Mouse (Mus musculus) liver, embryonic 12.5 days (tissue): ENCODE measurements around the gene Olfr1387. TPM values are rescaled to one million over a fixed set of nuclear protein-coding genes. Genes with fewer than 3 reads are reported as not detected.
"Not testable (repeated sequence)": the region's sequence is repeated elsewhere in the genome, so short reads cannot be mapped to it uniquely, and the experiment has no call there.

ENCODE experiments used
- ATAC-seq: fragments of 200-750 bp; cut with Nextera tagmentation; 2 replicates; pipeline ENCODE4 v1.8.0; 2017; ENCODE audit warnings: moderate number of reproducible peaks, mild to moderate bottlenecking, moderate library complexity
- H3K27ac ChIP-seq: fragments of 300-500 bp; sonication (generic); 2 replicates; pipeline ENCODE4 v1.5.1; 2016; ENCODE audit warnings: mild to moderate bottlenecking
- H3K27me3 ChIP-seq: fragments of 300-500 bp; sonication (generic); replicated peaks from 2 replicates; pipeline ENCODE4 v1.6.1; 2016; ENCODE audit warnings: mild to moderate bottlenecking, moderate library complexity
- H3K36me3 ChIP-seq: fragments of 300-500 bp; sonication (generic); 2 replicates; pipeline ENCODE4 v1.6.1; 2016; ENCODE audit warnings: mild to moderate bottlenecking, moderate library complexity
- H3K4me1 ChIP-seq: fragments of 300-500 bp; sonication (generic); 2 replicates; pipeline ENCODE4 v1.6.1; 2016
- H3K4me2 ChIP-seq: fragments of 300-500 bp; sonication (generic); 2 replicates; pipeline ENCODE4 v1.6.1; 2016; ENCODE audit warnings: mild to moderate bottlenecking, moderate library complexity
- H3K4me3 ChIP-seq: fragments of 300-500 bp; sonication (generic); 2 replicates; pipeline ENCODE4 v1.5.1; 2016; ENCODE audit warnings: mild to moderate bottlenecking, moderate library complexity
- H3K9ac ChIP-seq: fragments of 300-500 bp; sonication (generic); 2 replicates; pipeline ENCODE4 v1.6.1; 2016; ENCODE audit warnings: mild to moderate bottlenecking, moderate library complexity
- H3K9me3 ChIP-seq: fragments of 300-500 bp; sonication (generic); replicated peaks from 2 replicates; pipeline ENCODE4 v1.6.1; 2016; ENCODE audit warnings: mild to moderate bottlenecking, moderate library complexity
- WGBS: fragments of 180-500 bp; shearing (Covaris S2); methylation state at CpG from one replicate; pipeline ENCODE4 v1.1.7; 2016; ENCODE audit not compliant: insufficient replicate concordance; 5-methylcytosine and 5-hydroxymethylcytosine counted together
- polyA plus RNA-seq: library from polyadenylated mRNA; unstranded; fragments of >200 nt; fragmentation: Nextera tagmentation; extraction: Ambion mirVana; gene quantifications from 2 replicates; pipeline ENCODE4 v1.2.1, GENCODE M21; 2016

Olfr1387 gene
- polyA plus RNA-seq: not detected in 2 replicates

DNA sequence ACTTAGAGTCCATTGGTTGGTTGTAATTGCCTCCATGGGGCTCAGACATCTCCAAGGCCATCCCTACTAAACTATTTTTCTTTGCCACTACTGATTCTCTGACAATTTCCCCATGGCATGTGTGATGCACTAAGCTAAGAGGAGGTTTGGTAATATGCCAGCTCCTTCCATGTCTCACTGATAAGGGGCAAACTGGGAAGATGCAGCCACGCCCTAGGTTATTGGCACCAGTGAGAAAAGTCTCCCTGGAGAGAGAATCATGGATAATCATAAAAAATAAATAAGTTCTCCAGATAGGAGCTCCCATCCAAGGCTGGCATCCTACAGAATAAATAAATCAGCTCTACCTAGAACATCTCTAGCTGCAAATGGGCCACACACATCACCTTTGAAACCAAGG lies at the start of gene Olfr1387:
TSS of gene Olfr1387 (plus strand) at position 301 of the 400 bp plus-strand sequence.
- no peak for ATAC-seq
- Histone ChIP-seq H3K4me1 (no peaks in the 10 kb centered on the region), H3K9me3 (no peaks in the 10 kb centered on the region), H3K27me3 (no peaks in the 10 kb centered on the region), H3K4me3 (no peak within 1 kb of the TSS), H3K27ac (no peak within 1 kb of the TSS), H3K36me3 (no peaks in the 10 kb centered on the region), H3K4me2 (no peak within 1 kb of the TSS), H3K9ac (no peak within 1 kb of the TSS)
- 53% methylated on average over 1 of the region's 1 CpGs for WGBS

DNA sequence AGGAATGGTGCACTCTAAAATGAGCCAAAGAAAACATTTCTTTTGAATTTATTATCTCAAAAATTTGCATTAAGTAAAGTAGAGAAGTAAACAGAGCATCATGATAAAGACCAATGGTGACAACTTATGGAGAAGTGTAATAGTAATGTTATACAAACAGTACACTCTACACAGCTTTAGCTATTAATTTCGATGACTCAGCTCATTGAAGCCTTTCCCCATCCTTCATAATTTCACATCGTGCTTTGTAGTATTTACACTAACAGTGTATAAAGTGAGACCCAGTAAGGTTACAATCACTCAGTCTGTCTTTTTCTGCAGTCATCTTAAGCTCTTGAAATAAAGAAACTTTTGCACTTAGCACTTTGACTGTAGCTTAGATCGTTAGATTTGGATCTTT lies 48.4 kb upstream of the Olfr1387 start:
- Histone ChIP-seq H3K9ac (no peak overlapping the region), H3K4me2 (no peak overlapping the region), H3K4me3 (no peak overlapping the region), H3K27ac (no peak overlapping the region), H3K27me3 (no peaks in the 10 kb centered on the region), H3K9me3 (no peaks in the 10 kb centered on the region), H3K36me3 (no peaks in the 10 kb centered on the region), H3K4me1 (no peaks in the 10 kb centered on the region)
- 60% methylated on average over 3 of the region's 3 CpGs for WGBS
- no peak for ATAC-seq

DNA sequence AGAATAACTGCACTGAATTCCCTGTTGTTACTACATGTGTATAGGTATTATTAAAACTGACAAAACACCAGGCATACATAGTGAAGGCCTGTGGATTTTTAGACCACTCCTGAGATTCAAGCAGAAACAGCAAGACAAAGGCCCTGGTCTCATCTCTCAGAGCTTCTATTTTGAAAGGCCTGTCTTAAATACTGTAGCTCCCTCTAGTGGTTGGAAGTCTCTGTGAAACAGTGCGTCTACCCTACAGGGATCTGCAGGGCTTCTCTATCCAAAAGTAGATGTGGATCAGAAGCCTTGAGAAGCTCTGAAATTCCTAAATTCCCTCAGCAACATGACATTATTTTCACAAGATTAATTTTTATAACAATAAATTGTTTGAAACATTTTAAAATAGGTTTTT lies 44.6 kb upstream of the Olfr1387 start:
- no peak overlapping the region for H3K4me2 ChIP-seq
- no peak for ATAC-seq
- no peaks in the 10 kb centered on the region for H3K9me3 ChIP-seq
- H3K27ac ChIP-seq: no peak overlapping the region
- no peak overlapping the region for H3K4me3 ChIP-seq
- no peak overlapping the region for H3K9ac ChIP-seq
- WGBS: 14% methylated on average over 1 of the region's 1 CpGs
- H3K4me1 ChIP-seq: no peaks in the 10 kb centered on the region
- no peaks in the 10 kb centered on the region for H3K36me3 ChIP-seq
- H3K27me3 ChIP-seq: no peaks in the 10 kb centered on the region

DNA sequence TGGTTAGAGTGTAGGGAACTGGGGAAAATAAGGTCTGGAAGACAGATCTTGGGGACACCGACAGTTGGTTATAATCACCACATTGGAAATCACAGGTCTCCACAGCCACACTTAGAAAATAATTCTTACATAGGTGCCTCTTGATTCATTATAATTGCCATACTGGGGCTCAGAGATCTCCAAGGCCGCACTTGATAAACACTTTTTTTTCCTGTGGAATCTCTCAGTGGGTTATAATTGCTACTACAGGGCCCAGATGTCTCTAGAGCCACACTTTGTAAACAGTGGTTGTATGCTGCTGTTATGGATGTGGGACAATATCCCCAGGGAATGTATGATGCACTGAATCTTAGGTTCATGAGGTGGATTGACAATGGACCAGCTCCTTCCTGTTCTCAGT lies 32.4 kb upstream of the Olfr1387 start, which contains the start of gene Olfr1389:
TSS of gene Olfr1389 (plus strand) at position 301 of the 400 bp plus-strand sequence.
- H3K36me3 ChIP-seq: no peaks in the 10 kb centered on the region
- no peak for ATAC-seq
- H3K27me3 ChIP-seq: no peaks in the 10 kb centered on the region
- no peaks in the 10 kb centered on the region for H3K4me1 ChIP-seq
- H3K27ac ChIP-seq: no peak within 1 kb of the TSS
- no peak within 1 kb of the TSS for H3K4me3 ChIP-seq
- no peak within 1 kb of the TSS for H3K9ac ChIP-seq
- no peak within 1 kb of the TSS for H3K4me2 ChIP-seq
- H3K9me3 ChIP-seq: no peaks in the 10 kb centered on the region
- WGBS: 56% methylated on average over 2 of the region's 2 CpGs

DNA sequence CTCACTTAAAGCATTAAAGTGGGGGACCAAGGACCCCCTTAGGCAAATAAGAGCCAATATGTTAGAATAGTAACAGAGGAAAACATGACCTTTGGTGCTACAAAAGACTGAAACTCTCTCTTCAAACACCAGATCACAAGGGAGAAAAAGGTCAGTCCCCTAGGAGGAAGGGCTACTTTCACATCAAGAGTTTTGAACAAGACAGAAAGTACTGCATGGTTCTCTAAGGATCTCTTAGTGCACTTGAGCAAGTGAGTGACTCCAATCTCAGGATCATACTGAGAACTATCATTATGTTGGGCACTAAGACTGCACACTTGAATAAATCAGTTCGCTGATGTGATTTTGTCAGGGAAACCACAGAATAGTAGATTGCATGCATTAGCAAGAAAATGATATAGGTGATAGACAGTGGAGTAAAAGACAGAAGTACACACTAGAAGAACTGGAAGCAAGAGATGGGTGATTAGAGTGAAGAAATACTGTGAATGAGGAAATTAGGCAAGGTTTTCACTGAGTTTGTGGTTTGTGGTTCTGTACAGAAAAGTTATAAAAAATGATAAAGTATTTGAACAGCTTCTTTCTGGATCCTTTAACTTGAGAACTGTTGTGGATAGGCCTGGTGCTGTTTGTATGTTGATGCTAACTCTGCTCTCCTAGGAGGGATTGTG lies 29.8 kb upstream of the Olfr1387 start:
- Histone ChIP-seq H3K4me2 (no peak overlapping the region), H3K27me3 (no peaks in the 10 kb centered on the region), H3K36me3 (no peaks in the 10 kb centered on the region), H3K9ac (no peak overlapping the region), H3K4me1 (no peaks in the 10 kb centered on the region), H3K27ac (no peak overlapping the region), H3K4me3 (no peak overlapping the region), H3K9me3 (no peaks in the 10 kb centered on the region)
- no peak for ATAC-seq
- 63% methylated on average over 1 of the region's 1 CpGs for WGBS

DNA sequence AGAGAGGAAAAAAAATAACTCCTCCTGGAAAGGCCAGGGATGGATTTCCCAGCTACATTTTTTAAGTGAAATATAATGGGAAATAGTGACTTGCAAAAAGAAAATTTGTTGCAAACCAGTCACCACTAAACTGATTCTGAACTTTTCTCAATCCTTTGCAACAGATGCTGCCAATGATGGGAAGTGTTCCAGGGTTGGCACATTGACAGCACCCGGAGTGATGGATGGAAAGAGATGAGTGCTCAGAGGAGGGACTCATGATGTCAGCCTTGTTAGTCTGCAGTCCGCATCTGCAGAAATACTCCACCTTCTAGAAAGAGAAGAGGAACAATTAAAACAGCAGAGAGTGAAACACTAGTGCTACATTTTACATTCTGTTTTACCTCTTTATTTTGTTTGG lies 25.5 kb upstream of the Olfr1387 start:
- Histone ChIP-seq H3K4me2 (no peak overlapping the region), H3K9ac (no peak overlapping the region), H3K27ac (no peak overlapping the region), H3K9me3 (no peaks in the 10 kb centered on the region), H3K36me3 (no peaks in the 10 kb centered on the region), H3K4me1 (no peaks in the 10 kb centered on the region), H3K4me3 (no peak overlapping the region), H3K27me3 (no peaks in the 10 kb centered on the region)
- 49% methylated on average over 2 of the region's 2 CpGs for WGBS
- no peak for ATAC-seq

DNA sequence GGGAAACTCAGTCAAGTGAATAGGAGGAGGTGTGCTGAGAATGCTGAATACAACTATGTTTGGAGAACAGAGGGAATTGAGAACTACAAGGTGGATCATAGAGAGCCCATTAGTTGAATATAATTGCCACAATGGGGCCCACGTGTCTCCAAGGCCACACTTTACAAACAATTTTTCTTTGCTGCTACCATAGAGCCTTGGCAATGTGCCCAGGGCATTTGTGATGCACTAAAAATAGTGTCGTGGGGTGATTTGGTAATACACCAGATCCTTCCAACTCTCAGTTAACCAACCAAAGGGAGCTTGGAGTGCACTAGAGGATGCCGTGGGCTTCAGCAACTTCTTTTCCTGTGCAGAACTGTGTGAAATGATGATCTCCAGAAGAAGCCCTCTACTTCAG lies 18.7 kb upstream of the Olfr1387 start, which contains the start of gene Olfr1388:
TSS of gene Olfr1388 (plus strand) at position 214 of the 400 bp plus-strand sequence.
- H3K9ac ChIP-seq: no peak within 1 kb of the TSS
- WGBS: 58% methylated on average over 3 of the region's 3 CpGs
- H3K4me3 ChIP-seq: no peak within 1 kb of the TSS
- no peak for ATAC-seq
- H3K9me3 ChIP-seq: no peaks in the 10 kb centered on the region
- no peaks in the 10 kb centered on the region for H3K36me3 ChIP-seq
- H3K27me3 ChIP-seq: no peaks in the 10 kb centered on the region
- no peaks in the 10 kb centered on the region for H3K4me1 ChIP-seq
- H3K27ac ChIP-seq: no peak within 1 kb of the TSS
- no peak within 1 kb of the TSS for H3K4me2 ChIP-seq

DNA sequence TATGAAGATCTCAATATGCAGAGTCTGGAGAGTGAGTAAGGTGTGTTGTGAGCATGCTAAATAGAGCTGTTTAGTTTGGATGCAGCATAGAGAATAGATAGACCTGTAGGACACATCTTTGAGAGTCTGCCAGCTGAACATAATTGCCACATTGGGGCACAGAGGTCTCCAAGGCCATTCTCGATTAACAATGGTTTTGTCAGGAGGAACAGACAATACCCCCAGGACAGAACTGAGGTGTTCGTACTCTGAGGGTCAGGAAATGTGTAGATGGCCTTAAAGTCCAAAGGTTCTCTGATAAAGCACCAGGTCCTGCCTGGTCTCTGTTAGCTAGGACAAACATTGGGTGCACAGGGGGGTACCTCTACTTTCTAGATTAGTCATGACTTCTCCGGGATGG lies 9.6 kb downstream of the Olfr1387 start, which contains the start of gene Olfr1386:
TSS of gene Olfr1386 (plus strand) at position 301 of the 400 bp plus-strand sequence.
- not testable (repeated sequence) for ATAC-seq
- WGBS: 46% methylated on average over 3 of the region's 3 CpGs

DNA sequence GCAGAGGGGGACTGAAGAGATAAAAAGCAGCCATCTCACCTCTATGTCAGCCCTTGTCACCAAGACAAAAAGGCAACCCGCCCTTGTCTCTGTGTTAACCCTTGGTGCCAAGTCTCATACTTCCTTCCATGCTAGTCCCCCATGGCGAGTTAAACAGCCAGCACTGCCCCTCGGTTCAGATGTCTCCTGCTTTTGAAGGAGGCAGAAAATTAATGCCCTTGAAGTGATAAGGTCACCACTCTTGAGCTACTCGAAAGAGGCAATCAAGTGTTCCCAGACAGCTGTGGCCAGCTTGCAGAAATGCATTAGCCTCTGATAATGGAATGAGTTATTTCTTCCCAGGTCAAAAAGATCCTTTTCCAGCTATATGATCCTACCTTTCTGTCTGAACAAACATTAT lies 30.8 kb downstream of the Olfr1387 start:
- H3K27ac ChIP-seq: no peak overlapping the region
- ATAC-seq: no peak
- no peaks in the 10 kb centered on the region for H3K36me3 ChIP-seq
- no peak overlapping the region for H3K4me2 ChIP-seq
- no peaks in the 10 kb centered on the region for H3K9me3 ChIP-seq
- 28% methylated on average over 4 of the region's 4 CpGs for WGBS
- H3K4me3 ChIP-seq: no peak overlapping the region
- H3K4me1 ChIP-seq: no peaks in the 10 kb centered on the region
- H3K27me3 ChIP-seq: no peaks in the 10 kb centered on the region
- no peak overlapping the region for H3K9ac ChIP-seq

More for the DNA sequence above, 9.6 kb downstream of the Olfr1387 start, which contains the start of gene Olfr1386:
- H3K27me3 ChIP-seq, H3K9me3 ChIP-seq, H3K4me2 ChIP-seq, H3K4me1 ChIP-seq, H3K4me3 ChIP-seq, H3K27ac ChIP-seq, H3K36me3 ChIP-seq, H3K9ac ChIP-seq: not testable (repeated sequence)

DNA sequence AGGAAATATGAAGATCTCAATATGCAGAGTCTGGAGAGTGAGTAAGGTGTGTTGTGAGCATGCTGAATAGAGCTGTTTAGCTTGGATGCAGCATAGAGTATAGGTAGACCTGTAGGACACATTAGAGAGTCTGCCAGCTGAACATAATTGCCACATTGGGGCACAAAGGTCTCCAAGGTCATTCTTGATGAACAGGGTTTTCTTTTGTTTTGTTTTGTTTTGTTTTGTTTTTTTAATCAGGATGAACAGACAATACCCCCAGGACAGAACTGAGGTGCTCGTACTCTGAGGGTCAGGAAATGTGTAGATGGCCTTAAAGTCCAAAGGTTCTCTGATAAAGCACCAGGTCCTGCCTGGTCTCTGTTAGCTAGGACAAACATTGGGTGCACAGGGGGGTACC lies 33.6 kb downstream of the Olfr1387 start, which contains the start of gene Olfr1385:
TSS of gene Olfr1385 (plus strand) at position 301 of the 400 bp plus-strand sequence.
- H3K9ac ChIP-seq, H3K4me1 ChIP-seq, H3K9me3 ChIP-seq, H3K36me3 ChIP-seq, ATAC-seq, H3K27ac ChIP-seq, H3K4me3 ChIP-seq, H3K27me3 ChIP-seq, H3K4me2 ChIP-seq: not testable (repeated sequence)
- 38% methylated on average over 1 of the region's 1 CpGs for WGBS
